Mouse (Mus musculus): ENCODE measurements at regions not wholly inside any gene's neighbourhood (a gene's known extent, or its start where the extent isn't known, plus 50 kb on each side); places are given as distances from the start of the nearest gene placed in this dataset.

GRCm38 (mm10) chr5:52920722-52921264 lies 87.0 kb downstream of the Anapc4 start:
- TF ChIP-seq MAFK (IDR thresholded peaks at IDR 0.05; ENCODE audit: insufficient read depth, low read depth, low read length) = no peak
- no peak for TF ChIP-seq ZC3H11A (IDR thresholded peaks at IDR 0.05; ENCODE audit: borderline replicate concordance, low read depth, low read length)
- TF ChIP-seq ZNF384 (IDR thresholded peaks at IDR 0.05; ENCODE audit: low read depth, low read length) = no peak
